Comparison of ENCODE assay signal across 1 mouse cellular context in the genomic region with DNA sequence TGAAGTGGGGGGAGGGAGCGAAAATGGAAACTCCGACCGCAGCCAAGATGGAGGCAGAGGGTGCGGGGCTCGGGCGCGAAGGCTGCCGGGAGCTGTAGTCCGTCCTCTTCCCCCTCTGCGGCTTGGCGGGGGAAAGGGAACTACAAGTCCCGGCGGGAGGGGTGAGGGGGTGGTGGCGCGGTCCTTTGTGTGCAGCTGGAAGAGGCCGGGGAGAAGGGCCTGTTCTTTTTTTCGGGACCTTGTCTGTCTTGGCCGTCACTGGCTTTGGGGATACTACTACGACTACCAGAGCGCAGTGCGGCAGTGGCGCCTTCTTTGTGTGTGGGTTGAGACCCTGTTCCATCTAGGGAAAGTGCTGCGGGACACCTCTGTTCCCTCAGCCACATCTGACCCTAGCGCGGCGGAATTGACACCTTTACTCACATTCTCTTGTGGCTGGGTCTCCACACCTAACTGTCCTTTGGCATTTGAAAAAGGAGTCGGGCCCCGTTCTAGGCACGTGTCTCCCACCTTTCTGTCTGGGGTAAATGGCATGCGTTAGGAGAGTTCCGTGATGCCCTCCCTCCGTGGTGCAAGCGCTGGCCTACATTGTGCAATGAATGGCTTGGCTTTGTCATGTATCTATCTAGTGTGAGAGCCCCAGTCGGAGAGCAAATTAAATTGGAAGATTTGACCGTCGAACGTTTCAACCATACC.
TF ChIP-seq lines count a peak whose summit lies in the region.

No protein-coding gene starts in this region.

TF ChIP-seq in MEL, 35 proteins besides CTCF, POLR2A, EP300 and RAD21 (continued from another document):
- TF ChIP-seq MYC (IDR thresholded peaks at IDR 0.05; ENCODE audit: low read depth, low read length) (peak; percentile 64; the same call in 1 of the 2 replicates), POLR2AphosphoS2 (IDR thresholded peaks at IDR 0.05; ENCODE audit: low read length) (no peak), BHLHE40 (IDR thresholded peaks at IDR 0.05; ENCODE audit: borderline replicate concordance, low read depth, low read length) (0 out of 2 replicates have a peak, but pooled peaks have one; percentile 21), GABPA (IDR thresholded peaks at IDR 0.05; ENCODE audit: low read depth, low read length) (no peak), ZNF384 (IDR thresholded peaks at IDR 0.05; ENCODE audit: low read depth, low read length) (no peak), SIN3A (IDR thresholded peaks at IDR 0.05; ENCODE audit: low read length) (peak; percentile 82), HCFC1 (IDR thresholded peaks at IDR 0.05; ENCODE audit: low read depth, low read length) (peak; percentile 91), CHD1 (IDR thresholded peaks at IDR 0.05; ENCODE audit: low read depth, low read length) (0 out of 2 replicates have a peak, but pooled peaks have one; percentile 10), GATA1 (IDR thresholded peaks at IDR 0.05; ENCODE audit: low read depth, low read length) (no peak)
